Mouse (Mus musculus) T-helper 2 cell (primary cell): Measurements from ENCODE around the gene Patj.
"Not testable (repeated sequence)": the region's sequence is repeated elsewhere in the genome, so short reads cannot be mapped to it uniquely, and the experiment has no call there.

Experiments
- in situ Hi-C: fragments of 300-600 bp; cut with MboI, MseI; formaldehyde crosslinking; loops from one replicate; pipeline ENCODE4 v1.15.1; 2025; ENCODE audit warnings: high pct_unique_total_duplicates

Gene Patj

GRCm38 (mm10) chr4:98395690-98396437 lies at the start of gene Patj:
Patj (plus strand) TSS chr4:98395785.
- in situ Hi-C loops = no loop called here

- in situ Hi-C loops = loop anchor here (25.0 kb wide), 1 partner anchor 339 kb away; no protein-coding TSS in a partner anchor
These were observed 47.0 kb upstream of the Patj start for GRCm38 (mm10) chr4:98348580-98348979.

GRCm38 (mm10) chr4:98358034-98358809 lies 37.4 kb upstream of the Patj start:
- in situ Hi-C loops = no loop called here

- in situ Hi-C loops = no loop called here
These were observed 20.2 kb upstream of the Patj start for GRCm38 (mm10) chr4:98375401-98375800.

GRCm38 (mm10) chr4:98376943-98377342 lies 18.6 kb upstream of the Patj start:
- in situ Hi-C loops = no loop called here

- in situ Hi-C loops = no loop called here
These were observed 12.7 kb upstream of the Patj start, which contains the start of gene Tm2d1 for GRCm38 (mm10) chr4:98382716-98383424. Tm2d1 (minus strand) TSS chr4:98383306.

GRCm38 (mm10) chr4:98385036-98385435 lies 10.5 kb upstream of the Patj start:
- in situ Hi-C loops = no loop called here

- in situ Hi-C loops = no loop called here
These were observed 267 bp upstream of the Patj start for GRCm38 (mm10) chr4:98395346-98395689.

GRCm38 (mm10) chr4:98400926-98401583 lies 5.5 kb downstream of the Patj start:
- in situ Hi-C loops = no loop called here

- in situ Hi-C loops = no loop called here
These were observed 6.0 kb downstream of the Patj start for GRCm38 (mm10) chr4:98401584-98401962.

- in situ Hi-C loops = no loop called here
These were observed 7.9 kb downstream of the Patj start for GRCm38 (mm10) chr4:98403492-98403891.

- in situ Hi-C loops = no loop called here
These were observed 8.8 kb downstream of the Patj start for GRCm38 (mm10) chr4:98404412-98404811.

GRCm38 (mm10) chr4:98408455-98408854 lies 12.9 kb downstream of the Patj start:
- in situ Hi-C loops = no loop called here

GRCm38 (mm10) chr4:98415150-98415549 lies 19.6 kb downstream of the Patj start:
- in situ Hi-C loops = not testable (repeated sequence)

GRCm38 (mm10) chr4:98428371-98428770 lies 32.8 kb downstream of the Patj start:
- in situ Hi-C loops = no loop called here

GRCm38 (mm10) chr4:98435641-98436457 lies 40.3 kb downstream of the Patj start:
- in situ Hi-C loops = no loop called here

GRCm38 (mm10) chr4:98436664-98437363 lies 41.2 kb downstream of the Patj start:
- in situ Hi-C loops = no loop called here

- in situ Hi-C loops = no loop called here
These were observed 43.8 kb downstream of the Patj start for GRCm38 (mm10) chr4:98439261-98440005.

- in situ Hi-C loops = no loop called here
These were observed 45.7 kb downstream of the Patj start for GRCm38 (mm10) chr4:98441248-98441647.
